Mouse (Mus musculus): ENCODE results near the gene Thrb. TPM values are rescaled to one million over a fixed set of nuclear protein-coding genes. Genes with fewer than 3 reads are reported as not detected.

Gene Thrb
- polyA plus RNA-seq, 1 experiment from 2014 or later: 0.64 TPM

DNA sequence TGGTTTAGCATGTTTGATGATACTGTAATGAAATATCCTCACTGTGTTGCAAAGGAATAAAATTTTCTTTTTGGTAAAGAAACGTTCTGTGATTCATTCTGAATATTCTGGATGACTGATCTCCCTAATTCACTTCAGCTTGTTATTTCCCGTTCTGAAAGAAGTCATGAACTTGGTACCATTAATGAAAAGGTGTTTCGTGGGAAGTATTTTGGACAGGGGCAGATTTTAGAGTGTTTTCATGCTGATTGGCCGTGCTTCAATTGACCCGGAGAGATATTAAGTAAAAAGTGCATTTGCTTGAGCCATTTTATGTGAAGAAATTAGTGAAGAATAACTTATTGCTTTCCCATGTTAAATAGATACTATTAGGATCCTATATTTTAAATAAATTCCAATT, 2.0 kb downstream of the Thrb start:
- no peaks in the 10 kb centered on the region for H3K9me3 ChIP-seq (replicated peaks)
- no peaks in the 10 kb centered on the region for H3K36me3 ChIP-seq
- H3K27ac ChIP-seq (ENCODE audit: poor library complexity, severe bottlenecking): no peak overlapping the region
- H3K27me3 ChIP-seq (replicated peaks): peaks cover 13% of the 10 kb centered on the region
- no peak for ATAC-seq (ENCODE audit: insufficient number of reproducible peaks, low FRiP score)
- WGBS: 38% methylated on average over 5 of the region's 5 CpGs
- no peak overlapping the region for H3K4me2 ChIP-seq
- H3K4me1 ChIP-seq (replicated peaks): 0 out of 2 replicates have a peak, but pooled peaks cover 4% of the 10 kb centered on the region
- H3K4me3 ChIP-seq: no peak overlapping the region
- H3K9ac ChIP-seq: no peak overlapping the region

DNA sequence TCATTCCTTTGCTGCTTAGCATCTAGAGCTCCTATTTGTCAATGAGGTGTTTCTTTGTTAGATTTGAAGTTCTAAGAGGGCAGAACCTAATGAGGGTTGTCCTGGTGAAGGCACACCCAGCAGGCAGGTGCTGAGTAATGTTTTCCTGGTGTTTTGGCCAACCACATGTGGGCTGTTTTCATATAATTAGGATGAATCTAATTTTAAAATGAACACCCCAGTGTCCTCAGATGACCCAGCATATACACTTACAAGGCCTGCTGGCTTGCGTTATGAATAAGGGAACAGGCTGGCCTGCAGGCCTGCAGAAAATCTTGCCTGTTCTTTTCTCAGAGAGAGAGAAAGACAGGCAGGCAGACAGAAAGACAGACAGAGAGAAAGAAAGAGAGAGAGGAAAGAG, 14.3 kb downstream of the Thrb start:
- WGBS: 77% methylated on average over 1 of the region's 1 CpGs
- no peak for ATAC-seq (ENCODE audit: insufficient number of reproducible peaks, low FRiP score)
- Histone ChIP-seq H3K4me3 (no peak overlapping the region), H3K9ac (no peak overlapping the region), H3K4me2 (no peak overlapping the region), H3K27ac (ENCODE audit: poor library complexity, severe bottlenecking) (no peak overlapping the region), H3K4me1 (replicated peaks) (no peaks in the 10 kb centered on the region), H3K9me3 (replicated peaks) (no peaks in the 10 kb centered on the region), H3K36me3 (no peaks in the 10 kb centered on the region), H3K27me3 (replicated peaks) (no peaks in the 10 kb centered on the region)

DNA sequence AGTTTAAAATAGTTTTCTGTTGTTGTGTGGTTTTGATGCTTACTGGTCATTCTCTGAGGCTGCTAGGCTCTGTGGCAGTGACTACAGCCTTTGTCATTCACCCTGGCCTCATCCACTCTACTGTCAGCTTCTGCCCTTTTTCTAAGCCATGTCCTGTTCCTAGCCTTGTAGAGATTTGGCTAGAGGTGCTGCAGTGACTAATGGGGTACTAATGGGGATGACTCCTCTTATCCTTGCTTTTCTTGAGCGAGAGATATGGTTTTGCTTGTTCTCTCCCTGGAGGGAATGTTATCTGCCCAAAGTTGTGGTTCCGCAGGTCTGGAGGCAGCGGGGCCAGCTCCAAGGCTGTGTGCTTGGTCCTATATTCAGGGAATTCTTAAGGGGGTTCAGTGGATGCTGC, 15.2 kb downstream of the Thrb start:
- no peak for ATAC-seq (ENCODE audit: insufficient number of reproducible peaks, low FRiP score)
- Histone ChIP-seq H3K4me2 (no peak overlapping the region), H3K27me3 (replicated peaks) (no peaks in the 10 kb centered on the region), H3K27ac (ENCODE audit: poor library complexity, severe bottlenecking) (no peak overlapping the region), H3K4me1 (replicated peaks) (no peaks in the 10 kb centered on the region), H3K4me3 (no peak overlapping the region), H3K36me3 (no peaks in the 10 kb centered on the region), H3K9ac (no peak overlapping the region), H3K9me3 (replicated peaks) (no peaks in the 10 kb centered on the region)
- WGBS: 45% methylated on average over 3 of the region's 3 CpGs

DNA sequence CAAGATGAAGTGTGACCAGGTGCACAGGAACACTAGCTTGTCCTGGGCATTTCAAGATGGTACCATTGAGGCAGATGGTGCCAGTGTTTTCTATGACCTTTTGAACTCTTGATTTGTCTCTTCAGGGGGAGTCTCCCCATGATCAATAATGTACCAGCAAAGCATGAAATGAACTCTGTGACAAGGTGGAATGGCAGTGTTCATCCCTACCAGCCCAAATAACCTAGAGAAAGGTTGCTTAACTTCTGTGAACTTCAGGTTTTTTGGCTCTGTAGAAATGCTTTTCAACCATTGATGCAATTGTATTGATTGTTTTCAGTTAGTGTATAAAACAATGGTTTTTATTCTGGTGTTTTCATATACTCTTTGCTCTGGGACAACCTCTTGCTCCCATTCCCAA, 21.4 kb downstream of the Thrb start:
- Histone ChIP-seq H3K27me3 (replicated peaks) (no peaks in the 10 kb centered on the region), H3K4me1 (replicated peaks) (no peaks in the 10 kb centered on the region), H3K4me2 (no peak overlapping the region), H3K27ac (ENCODE audit: poor library complexity, severe bottlenecking) (no peak overlapping the region), H3K36me3 (no peaks in the 10 kb centered on the region), H3K9me3 (replicated peaks) (no peaks in the 10 kb centered on the region), H3K9ac (no peak overlapping the region), H3K4me3 (no peak overlapping the region)
- no peak for ATAC-seq (ENCODE audit: insufficient number of reproducible peaks, low FRiP score)

DNA sequence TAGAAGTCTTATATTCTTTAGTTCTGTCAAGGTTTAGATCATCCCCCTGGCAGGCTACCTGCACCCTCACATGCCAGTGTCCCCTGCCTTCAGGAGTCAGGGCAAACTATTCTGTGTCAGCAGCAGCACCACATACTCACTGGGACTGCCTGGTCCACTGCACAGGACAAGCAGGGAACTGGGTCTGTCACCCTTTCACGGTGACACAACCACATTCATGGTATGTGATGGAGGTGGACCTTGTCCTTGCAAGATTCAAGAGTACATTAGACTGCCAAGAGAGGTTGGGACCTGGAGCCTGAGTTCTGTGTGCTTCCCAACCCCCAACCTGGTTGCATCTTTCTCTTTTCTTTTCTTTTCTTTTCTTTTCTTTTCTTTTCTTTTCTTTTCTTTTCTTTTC, 24.8 kb downstream of the Thrb start:
- Histone ChIP-seq H3K4me1 (replicated peaks) (no peaks in the 10 kb centered on the region), H3K36me3 (no peaks in the 10 kb centered on the region), H3K27ac (ENCODE audit: poor library complexity, severe bottlenecking) (no peak overlapping the region), H3K9me3 (replicated peaks) (no peaks in the 10 kb centered on the region), H3K9ac (no peak overlapping the region), H3K4me2 (no peak overlapping the region), H3K4me3 (no peak overlapping the region), H3K27me3 (replicated peaks) (no peaks in the 10 kb centered on the region)
- WGBS: 68% methylated on average over 1 of the region's 1 CpGs
- no peak for ATAC-seq (ENCODE audit: insufficient number of reproducible peaks, low FRiP score)

DNA sequence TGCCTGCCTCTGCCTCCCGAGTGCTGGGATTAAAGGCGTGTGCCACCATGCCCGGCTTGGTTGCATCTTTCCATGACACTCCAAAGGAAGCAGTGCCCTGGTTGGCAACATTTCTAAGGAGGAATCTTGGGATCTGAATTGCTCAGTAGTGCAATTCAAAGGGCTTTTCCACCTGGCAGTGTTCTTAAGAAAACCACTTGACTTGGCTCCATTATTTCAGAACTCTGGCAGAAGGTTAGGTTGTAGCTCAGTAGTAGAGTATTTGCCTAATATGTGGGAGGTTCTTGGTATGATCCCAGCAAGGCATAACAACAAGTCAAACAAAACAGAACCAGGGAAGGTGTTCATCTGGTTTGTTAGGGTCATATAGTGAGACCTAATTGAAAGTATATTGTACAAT, 25.4 kb downstream of the Thrb start:
- H3K27ac ChIP-seq (ENCODE audit: poor library complexity, severe bottlenecking): no peak overlapping the region
- no peaks in the 10 kb centered on the region for H3K4me1 ChIP-seq (replicated peaks)
- no peak overlapping the region for H3K9ac ChIP-seq
- WGBS: 87% methylated on average over 3 of the region's 3 CpGs
- ATAC-seq (ENCODE audit: insufficient number of reproducible peaks, low FRiP score): no peak
- no peaks in the 10 kb centered on the region for H3K27me3 ChIP-seq (replicated peaks)
- no peak overlapping the region for H3K4me2 ChIP-seq
- H3K4me3 ChIP-seq: no peak overlapping the region
- no peaks in the 10 kb centered on the region for H3K36me3 ChIP-seq
- H3K9me3 ChIP-seq (replicated peaks): no peaks in the 10 kb centered on the region

DNA sequence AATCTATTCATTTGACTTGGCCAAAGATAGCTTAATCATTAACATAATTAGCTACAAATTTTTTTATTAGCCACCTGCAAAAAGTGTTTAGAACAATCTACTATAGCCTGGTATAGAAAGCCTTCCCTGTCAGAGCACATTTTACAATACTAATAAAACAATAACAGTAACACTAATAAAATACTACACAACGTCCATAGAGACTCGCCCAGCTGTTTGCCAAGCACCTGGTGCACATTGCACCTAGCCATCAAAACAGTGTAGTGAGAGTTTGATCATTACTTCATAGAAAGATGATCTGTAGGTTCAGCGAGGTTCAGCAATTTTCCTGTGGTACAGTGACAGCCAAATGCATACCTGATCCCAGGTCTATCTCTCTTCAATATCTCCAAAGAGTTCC, 26.9 kb downstream of the Thrb start:
- no peak overlapping the region for H3K27ac ChIP-seq (ENCODE audit: poor library complexity, severe bottlenecking)
- H3K27me3 ChIP-seq (replicated peaks): no peaks in the 10 kb centered on the region
- no peaks in the 10 kb centered on the region for H3K9me3 ChIP-seq (replicated peaks)
- H3K4me3 ChIP-seq: no peak overlapping the region
- H3K4me1 ChIP-seq (replicated peaks): no peaks in the 10 kb centered on the region
- H3K9ac ChIP-seq: no peak overlapping the region
- ATAC-seq (ENCODE audit: insufficient number of reproducible peaks, low FRiP score): no peak
- no peak overlapping the region for H3K4me2 ChIP-seq
- WGBS: 71% methylated on average over 3 of the region's 3 CpGs
- no peaks in the 10 kb centered on the region for H3K36me3 ChIP-seq

DNA sequence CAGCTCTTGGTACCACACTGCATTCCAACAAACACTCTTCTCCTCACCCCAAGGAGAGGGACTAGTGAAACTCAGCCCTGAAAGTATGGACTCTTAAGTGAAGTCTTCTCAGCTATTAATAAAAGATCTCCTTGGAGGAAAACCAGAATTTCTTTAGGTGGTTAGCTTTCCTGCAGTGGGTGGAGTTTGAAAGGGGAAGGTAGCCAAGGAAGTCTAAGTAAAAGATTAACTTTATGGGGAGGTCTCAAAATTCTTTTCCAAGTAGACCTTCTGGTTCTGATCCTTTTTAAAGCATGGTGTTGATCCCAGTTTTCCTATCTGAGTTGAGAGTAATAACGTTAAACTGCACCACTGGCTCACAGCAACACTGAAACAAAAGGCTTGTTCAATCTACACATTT, 31.2 kb downstream of the Thrb start:
- Histone ChIP-seq H3K27ac (ENCODE audit: poor library complexity, severe bottlenecking) (no peak overlapping the region), H3K36me3 (no peaks in the 10 kb centered on the region)

DNA sequence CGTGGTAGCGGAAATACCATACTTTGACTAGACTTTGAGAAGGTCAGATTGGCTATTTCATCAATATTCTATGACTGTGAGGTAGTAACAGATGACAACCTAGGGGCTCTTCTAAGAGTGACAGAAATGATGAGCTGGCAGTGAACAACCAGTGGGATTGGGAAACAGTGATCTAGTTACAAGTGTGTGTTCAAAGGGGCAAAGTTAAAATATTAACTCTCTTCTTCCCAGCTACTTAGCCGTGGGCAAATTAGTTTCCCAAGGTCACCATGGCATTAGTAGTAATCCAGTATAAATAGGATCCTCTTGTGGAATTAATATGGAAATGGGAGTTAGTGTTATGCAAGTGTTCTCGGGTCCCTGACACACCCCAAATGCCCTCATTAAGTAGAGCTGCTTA, 35.5 kb downstream of the Thrb start:
- Histone ChIP-seq H3K36me3 (no peaks in the 10 kb centered on the region), H3K4me1 (replicated peaks) (no peaks in the 10 kb centered on the region), H3K27me3 (replicated peaks) (no peaks in the 10 kb centered on the region), H3K27ac (ENCODE audit: poor library complexity, severe bottlenecking) (no peak overlapping the region), H3K4me2 (no peak overlapping the region), H3K9me3 (replicated peaks) (no peaks in the 10 kb centered on the region), H3K9ac (no peak overlapping the region), H3K4me3 (no peak overlapping the region)
- no peak for ATAC-seq (ENCODE audit: insufficient number of reproducible peaks, low FRiP score)
- WGBS: 78% methylated on average over 4 of the region's 4 CpGs

More for the DNA sequence above, 31.2 kb downstream of the Thrb start:
- Histone ChIP-seq H3K9me3 (replicated peaks) (no peaks in the 10 kb centered on the region), H3K27me3 (replicated peaks) (no peaks in the 10 kb centered on the region), H3K4me1 (replicated peaks) (no peaks in the 10 kb centered on the region), H3K4me2 (no peak overlapping the region), H3K4me3 (no peak overlapping the region), H3K9ac (no peak overlapping the region)
- 19% methylated on average over 1 of the region's 1 CpGs for WGBS
- no peak for ATAC-seq (ENCODE audit: insufficient number of reproducible peaks, low FRiP score)

DNA sequence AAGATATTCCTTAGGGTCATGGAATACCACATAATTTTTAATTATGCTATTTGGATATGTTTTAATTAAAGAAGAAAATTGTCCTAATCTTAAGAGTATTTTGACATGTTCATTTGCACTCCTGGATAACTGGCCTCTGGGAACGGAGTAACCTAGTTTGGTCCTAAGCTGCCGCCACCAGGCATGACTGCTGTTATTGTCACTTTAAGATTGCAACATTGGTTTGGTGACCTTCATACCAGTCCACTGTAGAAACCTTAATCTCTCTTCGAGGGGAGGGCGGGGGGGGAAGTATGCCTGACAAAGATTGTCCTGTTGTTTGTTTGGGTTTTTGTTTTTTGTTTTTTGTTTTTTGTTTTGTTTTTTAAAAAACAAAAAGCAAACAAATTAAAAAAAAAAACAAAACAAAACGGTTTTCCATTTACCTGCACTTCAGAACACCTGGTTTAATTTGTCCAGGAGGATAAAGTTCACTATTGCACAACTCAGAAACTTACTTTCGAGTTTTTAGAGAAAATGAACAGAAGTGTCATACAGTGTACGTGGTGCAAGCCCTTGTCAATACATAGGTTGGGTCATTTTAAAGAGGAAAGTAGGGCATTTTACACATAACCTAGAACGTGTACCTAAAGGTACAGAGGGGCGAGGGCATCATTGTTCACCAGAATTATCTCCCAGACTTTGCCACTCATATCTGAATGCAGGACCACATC, 38.0 kb downstream of the Thrb start:
- ATAC-seq (ENCODE audit: insufficient number of reproducible peaks, low FRiP score): no peak
- no peaks in the 10 kb centered on the region for H3K4me1 ChIP-seq (replicated peaks)
- no peaks in the 10 kb centered on the region for H3K9me3 ChIP-seq (replicated peaks)
- no peaks in the 10 kb centered on the region for H3K27me3 ChIP-seq (replicated peaks)
- H3K4me2 ChIP-seq: no peak overlapping the region
- 74% methylated on average over 9 of the region's 9 CpGs for WGBS
- no peaks in the 10 kb centered on the region for H3K36me3 ChIP-seq
- H3K4me3 ChIP-seq: no peak overlapping the region
- H3K9ac ChIP-seq: no peak overlapping the region
- no peak overlapping the region for H3K27ac ChIP-seq (ENCODE audit: poor library complexity, severe bottlenecking)

DNA sequence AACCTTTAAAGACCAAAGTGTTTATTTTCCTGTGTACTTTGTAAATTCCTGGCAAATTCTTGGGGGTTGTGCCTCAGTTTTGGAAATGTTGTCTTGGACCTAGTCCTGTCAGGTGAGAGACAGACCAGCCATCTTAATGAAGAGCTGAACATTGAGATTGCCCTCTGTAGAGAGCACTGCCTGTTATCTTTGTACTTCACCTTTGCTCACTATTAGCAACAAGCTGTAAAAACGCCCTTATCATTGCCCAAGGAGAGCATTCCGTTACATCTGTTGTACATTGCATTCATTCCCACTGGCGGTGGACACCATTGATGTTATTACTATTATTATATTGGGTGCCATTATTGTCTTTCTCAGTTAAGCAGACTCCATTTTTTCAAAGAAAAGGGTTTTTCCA, 40.2 kb downstream of the Thrb start:
- Histone ChIP-seq H3K27me3 (replicated peaks) (no peaks in the 10 kb centered on the region), H3K9me3 (replicated peaks) (peaks cover 3% of the 10 kb centered on the region; the same call in 1 of the 2 replicates), H3K27ac (ENCODE audit: poor library complexity, severe bottlenecking) (no peak overlapping the region), H3K9ac (no peak overlapping the region), H3K4me2 (no peak overlapping the region), H3K4me3 (no peak overlapping the region), H3K4me1 (replicated peaks) (no peaks in the 10 kb centered on the region), H3K36me3 (no peaks in the 10 kb centered on the region)
- ATAC-seq (ENCODE audit: insufficient number of reproducible peaks, low FRiP score): no peak
- WGBS: 68% methylated on average over 3 of the region's 3 CpGs

DNA sequence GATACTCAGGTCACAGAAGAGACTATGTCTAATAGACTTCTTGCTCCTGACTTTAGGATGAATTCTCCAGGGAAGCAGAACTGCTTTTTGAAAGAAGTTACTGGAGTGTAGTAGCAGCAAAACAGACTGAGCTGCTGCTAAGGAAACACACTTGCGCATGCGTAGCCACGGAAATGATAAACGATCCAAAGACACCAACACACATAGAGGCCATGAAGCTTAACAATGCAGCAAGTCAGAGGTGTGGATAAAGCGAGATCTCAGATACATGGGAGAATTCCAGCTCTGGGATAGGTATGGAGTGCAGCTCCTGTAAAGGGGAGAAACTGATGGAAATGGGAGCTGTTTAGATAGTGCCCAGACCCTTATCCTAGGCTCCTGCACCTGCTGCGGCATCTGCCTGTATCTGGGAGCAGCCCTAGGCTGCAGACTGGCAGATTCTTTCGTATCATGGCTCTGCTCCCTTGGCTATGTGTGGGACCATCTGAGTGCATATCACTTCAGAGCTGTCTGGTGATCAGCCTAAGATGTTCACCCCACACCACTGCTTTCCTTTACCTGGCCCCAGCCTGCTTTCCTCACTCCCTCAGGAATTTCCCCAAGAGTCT, 53.3 kb downstream of the Thrb start:
- Histone ChIP-seq H3K9ac (no peak overlapping the region), H3K36me3 (no peaks in the 10 kb centered on the region), H3K27ac (ENCODE audit: poor library complexity, severe bottlenecking) (no peak overlapping the region), H3K4me2 (no peak overlapping the region), H3K4me3 (no peak overlapping the region), H3K9me3 (replicated peaks) (no peaks in the 10 kb centered on the region), H3K4me1 (replicated peaks) (no peaks in the 10 kb centered on the region), H3K27me3 (replicated peaks) (no peaks in the 10 kb centered on the region)
- ATAC-seq (ENCODE audit: insufficient number of reproducible peaks, low FRiP score): no peak
- 75% methylated on average over 7 of the region's 7 CpGs for WGBS

Data from heart, embryonic 12.5 days (tissue).